Mouse (Mus musculus) naive thymus-derived CD4-positive, alpha-beta T cell, adult 2 months (primary cell): ENCODE results near the gene Ccdc134.
A peak's percentile ranks its signal among the peaks of the same experiment; 100 is the strongest.

ENCODE experiments used
- DNase-seq: peaks from one replicate; pipeline ENCODE4 v3.0.0-alpha.2; 2011; ENCODE audit warnings: low read depth

Gene Ccdc134

DNA sequence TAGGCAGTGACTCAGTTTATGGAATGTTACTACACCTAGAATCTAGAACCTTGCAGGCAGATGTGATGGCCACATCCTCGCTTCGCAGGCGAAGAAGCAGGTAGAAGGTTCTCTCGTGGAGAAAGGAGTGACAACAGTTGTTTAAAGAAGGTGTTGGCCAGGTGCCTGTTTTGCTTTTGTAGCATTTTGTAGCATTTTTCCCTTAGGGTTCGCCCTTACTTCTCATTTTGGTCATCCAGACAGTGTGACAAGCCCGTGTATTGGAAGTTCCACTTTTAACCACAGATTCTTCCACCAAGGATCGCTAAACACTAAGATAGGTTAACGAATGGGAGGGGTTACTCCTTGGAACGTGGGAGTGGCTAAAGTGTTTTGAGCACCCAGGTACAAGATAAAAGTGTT is 20.8 kb downstream of the Ccdc134 start:
- DNase-seq: peak; percentile 62

DNA sequence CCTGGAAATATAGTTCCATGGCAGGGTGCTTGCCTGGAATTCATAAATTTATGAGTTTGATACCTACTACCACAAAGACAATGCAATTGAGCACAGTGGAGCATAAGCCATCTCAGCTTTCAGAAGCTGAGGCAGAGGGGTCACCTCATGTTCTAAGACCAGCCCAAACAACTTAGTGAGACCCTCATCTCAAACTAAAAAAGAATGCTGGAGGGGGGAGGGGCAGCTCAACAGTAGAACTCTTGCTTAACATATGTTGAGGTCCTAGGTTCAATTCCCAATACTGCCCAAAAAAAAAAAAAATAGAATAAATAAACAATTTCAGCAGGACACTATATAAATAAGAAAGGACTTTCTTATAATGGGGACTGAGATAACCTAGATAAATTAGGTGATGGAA is 22.3 kb downstream of the Ccdc134 start:
- no peak for DNase-seq

DNA sequence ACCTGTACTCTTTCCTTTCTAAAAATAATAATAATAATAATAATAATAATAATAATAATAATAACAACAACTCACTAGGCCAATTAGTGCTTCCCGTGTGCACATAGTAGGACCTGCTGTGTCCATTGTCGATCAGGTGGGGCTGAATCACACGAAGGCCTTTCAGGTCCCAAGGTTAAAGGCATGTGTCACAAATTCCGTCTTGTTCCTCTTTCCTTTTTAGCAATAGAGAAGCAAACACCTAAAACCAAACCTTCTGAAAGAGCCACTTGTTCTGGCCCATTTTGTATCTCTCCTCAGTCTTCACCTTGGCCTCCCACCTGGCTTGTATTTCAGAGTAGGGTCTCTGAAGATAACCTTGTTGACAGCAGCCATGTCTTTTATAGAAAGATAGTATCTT is 23.5 kb downstream of the Ccdc134 start:
- no peak for DNase-seq

DNA sequence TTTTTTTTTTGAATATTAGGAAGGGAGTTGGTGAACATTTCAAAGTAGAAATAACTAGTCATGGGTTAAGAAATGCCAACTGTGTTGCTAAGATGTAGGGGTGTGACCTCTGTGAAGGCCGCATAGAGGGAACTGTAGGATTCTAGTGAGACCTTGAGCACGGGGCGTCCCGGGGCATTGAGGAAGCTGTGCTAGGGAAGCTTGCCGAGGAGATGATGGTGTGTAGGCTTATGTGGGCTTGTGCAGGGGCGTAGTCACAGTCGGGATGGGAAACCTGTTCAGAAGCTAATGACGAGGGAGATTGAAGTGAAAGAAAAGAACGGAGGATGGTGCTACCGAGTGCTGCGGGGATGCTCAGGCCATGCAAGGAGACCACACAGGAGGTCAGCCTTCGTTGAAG is 24.3 kb downstream of the Ccdc134 start:
- DNase-seq: no peak

DNA sequence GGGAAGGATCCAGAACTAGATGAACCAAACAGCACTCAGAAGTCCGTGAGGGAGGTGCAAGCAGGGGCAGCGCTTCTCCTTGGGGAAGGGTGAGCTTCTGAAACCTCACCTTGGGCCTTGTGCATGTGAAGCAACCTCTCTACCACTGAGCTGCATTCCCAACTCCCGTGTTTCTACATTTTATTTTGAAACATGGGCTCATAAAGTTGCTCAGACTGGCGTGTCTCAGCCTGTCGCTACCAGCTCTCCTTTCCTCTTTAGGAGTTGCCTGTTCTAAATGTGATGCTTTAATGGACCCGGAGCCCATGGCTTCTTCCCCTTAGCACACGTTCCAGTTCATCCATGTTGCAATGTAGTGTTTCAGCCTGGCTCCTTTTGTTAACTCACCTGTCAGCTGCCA is 24.7 kb downstream of the Ccdc134 start:
- DNase-seq: no peak

DNA sequence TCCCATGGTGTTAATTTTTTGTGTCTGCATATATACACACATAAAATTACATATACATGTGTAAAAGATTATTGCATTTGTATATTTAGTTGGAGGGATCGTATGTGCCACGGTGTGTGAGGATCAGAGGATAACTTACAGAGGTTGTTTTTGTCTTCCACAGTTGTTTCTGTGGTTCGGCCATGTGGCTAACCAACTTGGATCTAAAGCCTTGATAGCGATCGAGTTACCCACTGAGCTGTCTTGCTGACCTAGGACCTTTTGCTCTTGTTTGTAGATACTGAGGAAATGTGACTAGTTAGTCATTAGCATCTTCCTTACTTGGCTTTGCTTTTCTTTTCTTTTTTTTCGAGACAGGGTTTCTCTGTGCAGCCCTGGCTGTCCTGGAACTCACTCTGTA is 28.6 kb downstream of the Ccdc134 start:
- peak; percentile 39 for DNase-seq

DNA sequence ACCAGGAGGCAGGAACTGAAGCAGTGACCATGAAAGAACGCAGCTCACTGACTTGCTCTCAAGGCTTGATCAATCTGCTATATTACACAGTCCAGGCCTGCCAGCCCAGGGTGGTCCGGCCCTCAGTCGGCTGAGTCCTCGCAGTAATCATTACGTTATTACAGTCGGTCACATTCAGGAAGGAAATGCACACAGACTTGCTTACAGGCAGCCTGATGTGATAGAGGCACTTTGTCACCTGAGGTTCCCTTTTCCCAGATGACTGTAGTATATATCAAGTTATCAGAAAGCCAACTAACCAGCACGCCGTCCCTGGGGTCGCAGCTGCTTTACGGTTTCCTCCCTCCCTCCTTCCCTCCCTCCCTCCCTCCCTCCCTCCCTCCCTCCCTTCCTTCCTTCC is 29.2 kb downstream of the Ccdc134 start:
- no peak for DNase-seq

DNA sequence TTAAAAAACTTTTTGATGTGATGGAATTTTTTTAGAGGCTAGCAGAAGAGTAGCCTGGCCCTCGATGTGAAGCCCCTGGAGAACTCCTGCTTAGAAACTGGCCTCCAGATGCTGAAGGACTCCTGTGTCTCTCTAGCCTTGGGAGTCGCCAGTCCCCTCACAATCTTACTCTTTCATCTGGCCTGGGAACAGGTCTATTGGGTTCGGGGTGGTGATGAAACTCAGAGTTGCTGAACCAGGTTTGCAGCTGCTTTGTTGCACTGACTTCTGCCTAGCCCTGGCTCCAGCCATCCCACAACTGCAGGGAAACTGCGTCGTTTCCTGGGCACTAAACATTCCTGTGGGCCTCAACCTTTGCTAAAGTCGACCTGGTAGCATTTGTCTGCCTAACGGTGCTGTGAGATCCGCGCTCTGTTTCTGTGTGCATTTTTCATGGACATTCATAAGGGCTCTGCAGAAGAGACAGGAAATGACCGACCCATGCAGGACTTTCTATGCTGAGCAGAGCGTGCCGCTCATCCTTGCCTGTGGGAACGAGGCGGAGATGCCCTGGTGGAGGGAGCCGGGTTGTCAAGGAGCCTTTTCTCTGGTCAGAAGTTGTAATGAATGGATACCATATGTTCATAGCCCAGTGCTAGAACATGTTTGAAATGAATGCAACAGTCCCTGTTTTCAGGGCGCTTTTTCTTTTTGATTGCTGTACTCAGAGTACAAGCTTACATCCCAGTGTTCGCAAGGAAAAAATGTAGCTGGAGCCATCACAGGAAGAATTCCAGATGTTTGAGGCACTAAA is 30.7 kb downstream of the Ccdc134 start:
- no peak for DNase-seq

DNA sequence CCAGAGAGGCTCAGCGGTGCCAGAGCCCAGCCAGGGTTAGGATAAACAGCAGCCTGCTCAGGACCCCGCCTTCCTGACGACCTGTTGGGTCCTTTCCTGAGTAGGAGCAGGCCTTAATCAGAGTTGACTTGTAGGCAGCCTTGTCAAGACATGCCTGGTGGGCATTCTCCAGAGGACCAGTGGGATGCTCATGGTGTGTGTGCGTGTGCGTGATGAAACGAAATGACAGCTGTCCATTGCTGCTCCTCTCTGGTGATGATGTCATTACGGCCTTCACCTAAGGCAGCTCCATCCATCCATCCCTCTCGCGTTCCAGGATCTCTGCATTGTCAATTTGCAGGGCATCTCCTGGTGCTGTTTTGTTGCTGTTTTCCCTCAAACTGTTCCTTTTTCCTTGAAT is 31.7 kb downstream of the Ccdc134 start:
- no peak for DNase-seq

DNA sequence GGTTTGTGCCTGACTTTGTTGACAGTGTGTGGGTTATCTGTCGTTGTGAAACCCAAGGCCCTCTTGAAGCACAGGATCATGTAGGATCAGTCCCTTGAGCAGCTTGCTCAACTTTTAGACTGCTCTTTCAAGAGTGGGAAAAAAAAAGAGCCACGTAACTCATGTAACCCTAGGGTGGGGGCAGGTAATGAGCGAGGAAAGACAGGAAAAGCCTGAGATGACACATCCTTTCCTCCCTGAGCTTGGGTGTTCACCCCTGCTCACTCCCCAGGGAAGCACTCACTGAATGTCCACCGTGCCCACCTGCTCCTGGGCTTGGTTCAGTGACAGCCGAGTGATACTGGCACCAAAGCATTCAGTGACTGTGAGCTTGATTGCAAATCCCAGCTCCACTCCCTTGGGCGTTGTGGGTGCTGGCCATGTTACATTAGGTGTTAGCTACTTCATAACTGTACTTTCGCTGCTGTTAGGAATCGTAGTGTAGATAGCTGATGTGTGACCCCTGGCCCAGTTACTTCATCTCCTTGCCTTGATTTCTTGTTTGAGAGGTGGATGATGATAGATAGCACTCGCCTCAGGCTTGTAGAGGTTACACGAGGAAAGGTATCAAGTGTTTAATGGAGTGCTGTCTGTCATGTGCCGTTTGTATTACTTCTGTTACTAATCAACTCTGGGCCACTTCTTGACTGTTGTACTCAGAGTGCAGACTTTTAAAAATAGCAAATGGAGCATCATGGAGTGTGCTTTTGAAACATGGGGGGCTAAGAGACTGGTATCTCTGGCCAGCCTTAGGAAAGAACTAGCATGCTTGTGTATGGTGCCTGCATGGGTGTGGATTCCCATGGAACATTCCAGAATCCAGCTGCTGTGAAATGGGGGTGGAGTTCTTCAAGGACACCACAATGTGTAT is 33.3 kb downstream of the Ccdc134 start:
- DNase-seq: no peak

DNA sequence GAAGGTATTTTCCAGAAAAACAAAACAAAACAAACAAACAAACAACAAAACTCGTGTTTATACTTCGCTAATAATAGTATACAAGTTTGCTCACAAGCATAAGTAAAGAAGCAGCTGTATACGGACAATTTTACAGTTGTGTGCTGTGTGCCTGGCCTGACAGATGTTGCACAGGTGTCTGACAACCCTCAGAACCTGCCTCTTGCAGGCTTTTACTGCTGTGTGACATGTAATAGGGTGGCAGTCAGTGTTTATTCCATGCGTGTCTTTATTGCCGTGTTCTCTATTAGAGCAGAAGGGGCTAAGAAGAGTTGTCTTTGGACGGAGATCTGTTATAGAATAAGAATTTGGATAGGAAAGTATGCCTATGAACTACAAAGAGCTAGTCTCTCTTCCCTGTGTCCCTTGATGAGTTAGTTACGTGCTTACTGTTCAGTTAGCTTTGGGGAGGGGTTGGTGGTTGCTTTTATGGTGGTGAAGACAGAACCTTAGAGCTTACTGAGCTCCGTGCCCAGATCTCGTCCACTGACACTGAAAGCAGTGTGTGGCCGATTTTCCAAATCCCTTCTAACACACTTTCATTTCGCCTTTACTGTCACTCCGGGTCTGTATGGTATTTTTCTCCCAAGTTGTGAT is 34.4 kb downstream of the Ccdc134 start:
- peak; percentile 74 for DNase-seq

DNA sequence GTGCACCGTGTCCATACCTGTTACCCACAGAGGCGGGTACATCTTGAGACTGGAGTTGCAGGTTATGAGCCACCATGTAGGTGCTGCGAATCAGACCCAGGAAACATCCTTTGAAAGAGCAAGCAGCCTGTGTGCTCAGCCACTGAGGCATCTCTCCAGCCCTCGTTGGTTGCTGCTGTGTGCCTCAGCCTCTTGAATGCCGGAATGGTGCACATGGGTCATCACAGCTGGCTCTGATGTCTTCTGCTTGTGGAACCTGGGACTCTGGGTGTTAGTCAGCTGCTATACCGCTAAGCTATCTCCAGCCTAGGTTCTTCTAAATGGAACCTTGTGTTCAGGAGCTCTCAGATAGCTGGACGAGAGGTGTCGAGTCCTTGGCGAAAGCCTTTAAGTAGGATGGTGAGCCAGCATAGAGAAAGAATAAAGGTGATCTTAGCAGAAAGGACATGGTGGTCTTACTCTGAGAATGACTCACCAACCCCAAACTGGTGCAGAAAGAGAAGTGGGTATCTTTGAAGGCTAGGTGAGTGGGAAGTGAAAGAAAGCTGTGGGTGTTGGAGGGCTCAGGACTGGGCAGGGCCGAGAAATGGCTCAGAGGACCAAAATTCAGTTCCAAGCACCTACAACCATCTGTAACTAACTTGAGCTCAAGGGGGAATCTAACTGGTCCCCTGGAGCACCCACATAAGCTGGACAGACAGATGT is 35.8 kb downstream of the Ccdc134 start:
- peak; percentile 52 for DNase-seq

DNA sequence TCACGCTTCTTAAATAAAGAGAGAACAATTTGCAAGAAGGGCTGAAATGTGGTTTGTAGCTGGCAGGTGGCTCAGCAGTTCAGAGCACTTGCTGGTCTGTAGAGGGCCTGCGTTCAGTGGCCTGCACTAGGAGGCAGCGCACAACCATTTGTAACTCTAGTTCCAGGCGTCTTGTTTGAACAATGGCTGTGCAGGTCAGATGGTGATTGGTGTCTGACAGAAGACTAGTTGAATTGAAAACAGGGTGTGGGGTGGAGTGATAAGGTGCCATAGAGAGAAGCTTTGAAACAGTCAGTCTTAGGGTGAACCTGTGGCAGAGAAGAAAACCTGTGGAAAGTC is 36.3 kb downstream of the Ccdc134 start:
- peak; percentile 39 for DNase-seq

DNA sequence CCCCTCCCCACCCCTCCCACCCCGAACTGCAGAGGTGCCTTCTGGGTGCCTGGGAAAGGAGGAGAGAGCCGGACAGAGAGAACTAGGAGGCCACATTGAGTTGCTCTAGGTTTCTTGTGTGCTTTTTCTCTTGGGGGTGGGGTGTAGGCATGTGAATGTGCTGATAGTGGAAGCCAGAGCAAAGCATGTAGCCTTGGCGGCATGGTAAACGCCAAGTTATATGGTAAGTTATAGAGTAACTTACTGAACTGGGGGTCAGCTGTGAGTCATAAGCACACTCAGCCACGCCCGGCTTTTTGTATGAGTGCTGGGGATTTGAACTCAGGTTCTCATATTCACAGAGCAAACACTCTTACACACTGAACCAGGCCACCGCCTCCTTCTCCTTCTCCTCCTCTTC is 36.8 kb downstream of the Ccdc134 start:
- no peak for DNase-seq

DNA sequence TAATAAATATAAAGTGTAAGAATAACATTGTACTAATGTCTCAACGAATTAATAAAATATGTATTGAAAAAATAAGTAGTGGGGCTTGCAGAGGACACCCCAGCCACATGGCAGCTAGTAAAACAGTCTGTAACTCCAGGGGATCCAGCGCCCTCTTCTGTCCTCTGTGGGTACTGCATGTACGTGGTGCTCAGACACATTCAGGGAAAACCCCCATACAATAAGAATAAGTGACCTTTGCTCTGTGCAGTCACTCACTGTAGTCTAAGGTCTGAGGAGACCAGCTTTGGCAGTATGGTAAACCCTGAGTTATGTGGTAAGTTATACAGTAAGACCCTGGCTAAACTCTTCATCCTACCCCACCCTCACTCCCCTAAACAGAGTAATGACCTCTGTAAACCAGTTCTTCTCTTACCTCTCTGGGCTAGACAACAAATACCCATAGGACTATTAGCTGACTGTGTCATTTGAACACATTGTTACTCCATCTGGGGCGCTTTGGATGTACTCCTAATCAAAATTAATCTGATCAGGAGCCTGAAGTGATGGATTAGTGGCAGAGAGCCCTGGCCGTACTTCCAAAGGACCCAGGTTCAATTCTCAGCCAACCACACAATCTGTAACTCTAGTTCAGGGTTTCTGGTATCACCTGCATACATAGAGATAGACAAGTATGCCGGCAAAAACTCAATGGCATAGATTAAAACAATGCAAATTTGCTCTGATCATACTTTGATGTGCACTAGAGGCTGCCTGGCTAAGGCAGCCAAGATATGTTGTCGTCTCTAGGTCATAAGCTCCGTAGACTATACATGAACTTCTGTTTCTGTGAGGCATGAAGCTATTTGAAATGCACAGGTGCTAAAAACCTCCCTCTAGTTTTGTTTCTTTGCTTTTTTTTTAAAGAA is 37.9 kb downstream of the Ccdc134 start:
- DNase-seq: peak; percentile 93

DNA sequence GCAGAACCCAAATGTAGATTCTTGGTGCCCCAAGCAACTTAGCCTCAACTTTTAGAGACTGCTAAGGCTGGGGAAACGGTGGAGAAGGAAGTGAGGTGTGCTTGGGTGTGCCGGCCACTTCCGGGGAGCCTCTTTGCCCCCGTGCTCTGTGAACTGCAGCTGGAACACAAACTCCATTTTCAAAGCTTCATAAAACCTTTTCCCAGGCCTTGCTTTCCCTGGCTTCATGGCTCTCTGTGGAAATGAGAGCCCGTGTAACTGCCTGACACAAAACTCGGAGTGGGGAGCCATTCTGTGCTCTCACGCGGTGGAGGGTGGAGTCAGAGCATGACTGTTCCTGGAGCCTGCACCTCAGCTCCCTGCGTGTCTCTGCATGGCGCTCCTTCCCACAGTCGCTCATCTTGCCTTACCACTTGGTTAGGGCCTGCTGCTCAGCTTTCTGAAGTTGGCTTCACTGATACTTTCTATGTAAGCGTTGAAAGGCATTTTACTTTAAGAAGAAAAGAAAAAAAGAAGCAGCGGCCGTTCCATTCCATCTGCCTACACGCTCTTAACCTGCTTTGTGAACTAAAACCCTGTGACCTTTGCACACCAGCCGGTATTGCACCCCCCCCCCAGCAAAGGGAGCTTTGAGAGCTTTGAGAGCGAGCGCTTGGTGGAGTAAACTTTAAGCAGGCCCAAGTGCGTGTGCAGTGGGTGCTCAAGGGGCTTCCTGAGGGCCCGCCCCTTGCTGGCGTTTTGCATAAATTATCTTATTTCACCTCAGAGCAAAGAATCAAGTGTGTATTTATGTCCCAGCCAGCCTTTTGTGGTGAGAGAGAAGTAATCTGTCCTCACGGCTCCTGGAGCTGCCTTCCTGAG is 38.7 kb downstream of the Ccdc134 start:
- DNase-seq: peak; percentile 84

DNA sequence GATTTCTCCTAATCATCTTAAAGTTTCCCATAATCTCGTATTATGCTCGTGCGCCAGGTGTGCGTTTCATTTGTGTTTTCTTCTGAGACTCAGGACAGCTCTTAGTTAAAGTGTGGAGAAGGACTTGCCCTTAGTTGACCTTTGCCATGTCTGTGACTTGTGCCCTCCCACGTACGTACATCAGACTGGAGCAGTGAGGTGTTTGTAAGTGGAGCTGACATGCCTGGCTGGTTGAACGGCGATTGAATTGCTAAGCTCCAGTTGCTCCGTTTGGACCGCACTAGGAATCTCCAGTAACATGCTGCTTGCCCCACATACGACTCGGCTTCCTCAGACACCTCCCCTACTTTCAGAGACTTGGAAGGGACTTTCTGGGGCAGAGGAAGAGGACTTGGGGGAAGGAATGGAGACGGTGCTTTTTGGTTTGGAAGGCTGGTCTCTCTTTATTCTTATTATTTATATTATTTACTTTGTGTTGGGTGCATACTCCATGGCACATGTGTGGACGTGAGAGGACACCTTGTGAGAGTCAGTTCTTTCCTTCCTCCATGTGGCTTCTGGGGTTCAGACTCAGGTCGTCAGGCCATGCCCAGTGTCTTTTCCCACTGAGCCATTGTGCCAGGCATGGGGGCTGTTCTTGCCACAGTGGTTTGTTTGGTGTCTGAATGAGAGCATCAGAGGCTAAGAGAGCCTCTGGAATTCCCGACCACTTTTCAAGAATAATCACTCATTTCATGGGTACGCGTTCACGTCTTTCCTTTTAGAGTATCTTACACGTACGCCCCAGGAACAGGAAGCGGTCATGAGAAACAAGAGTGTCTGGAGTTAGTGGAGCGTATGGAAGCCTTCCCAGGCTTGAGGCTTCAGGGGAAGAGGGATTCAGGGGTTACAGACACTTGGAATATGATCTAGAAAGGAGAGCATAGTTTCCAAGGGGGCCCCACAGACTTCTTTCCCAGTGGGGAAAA is 39.8 kb downstream of the Ccdc134 start:
- peak; percentile 45 for DNase-seq

DNA sequence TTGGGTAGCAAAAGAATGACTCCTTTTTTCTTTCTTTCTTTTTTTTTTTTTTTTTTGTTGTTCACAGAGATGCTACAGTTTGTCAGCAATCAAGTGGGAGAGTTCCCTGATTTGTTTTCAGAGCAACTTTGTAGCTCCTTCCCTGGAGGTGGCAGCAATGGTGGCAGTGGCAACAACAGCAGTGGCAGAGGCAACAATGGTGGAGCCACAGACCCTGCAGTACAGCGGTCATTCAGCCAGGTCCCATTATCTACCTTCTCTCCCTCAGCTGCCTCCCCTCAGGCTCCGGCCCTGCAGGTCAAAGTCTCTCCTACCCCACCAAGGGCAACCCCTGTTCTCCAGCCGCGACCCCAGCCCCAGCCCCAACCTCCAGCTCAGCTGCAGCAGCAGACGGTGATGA is 41.9 kb downstream of the Ccdc134 start:
- no peak for DNase-seq
